Mouse (Mus musculus) retina, postnatal 7 days (tissue): ENCODE measurements around the gene Pgf.
"Not testable (repeated sequence)": the region's sequence is repeated elsewhere in the genome, so short reads cannot be mapped to it uniquely, and the experiment has no call there.

ENCODE experiments used
- DNase-seq: peaks from one replicate; pipeline ENCODE4 v3.0.0-alpha.2; 2012; ENCODE audit warnings: low read depth, low spot score

Pgf gene

DNA sequence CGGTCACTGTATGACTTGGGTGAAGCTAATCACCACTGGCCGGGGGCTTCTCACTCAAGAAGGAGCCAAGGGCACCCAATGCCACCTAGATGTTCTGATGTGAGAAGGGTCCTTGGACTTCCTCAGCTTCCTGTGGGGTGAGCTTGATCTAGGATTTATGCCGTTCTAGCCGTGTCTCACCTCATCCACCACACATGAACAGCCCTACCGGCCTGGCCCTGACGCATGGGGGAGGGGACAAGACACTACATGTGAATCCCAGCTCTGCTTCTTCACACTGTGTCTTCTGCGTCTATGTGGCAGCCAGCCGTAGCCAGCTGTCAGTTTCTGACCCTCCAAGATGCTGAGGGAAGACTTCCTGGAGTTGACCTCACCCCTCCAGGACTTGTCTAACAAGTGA lies 18.8 kb downstream of the Pgf start:
- DNase-seq, result no peak

DNA sequence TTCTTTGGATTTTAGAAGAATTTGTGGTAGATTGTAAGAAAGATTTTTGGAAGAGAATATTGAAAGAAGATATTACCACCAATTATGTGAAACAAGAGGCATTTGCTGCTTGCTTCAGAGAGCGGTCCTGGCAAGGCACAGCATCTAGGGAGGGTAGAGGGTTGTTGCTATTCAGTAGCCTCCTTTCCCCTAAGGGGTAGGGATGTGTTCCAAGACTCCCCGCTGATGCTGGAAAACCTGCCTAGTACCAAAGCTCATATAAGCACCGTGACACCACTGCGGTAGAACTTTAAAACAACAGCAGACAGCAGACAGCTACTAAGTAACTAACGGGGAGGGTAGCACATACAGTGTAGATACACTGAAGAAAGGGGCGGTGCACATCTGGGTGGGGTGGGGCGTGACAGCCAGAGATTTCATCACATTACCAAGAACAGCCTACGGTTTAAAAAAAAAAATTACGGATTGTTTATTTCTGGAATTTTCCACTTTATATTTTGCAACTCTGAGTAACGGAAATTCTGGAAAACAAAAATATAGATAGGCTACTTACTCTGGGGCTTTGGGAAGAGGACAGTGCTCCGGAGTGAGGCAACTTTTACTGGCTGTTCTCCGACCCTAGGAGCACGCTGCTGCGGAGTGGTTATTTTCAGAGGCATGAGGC lies 19.7 kb downstream of the Pgf start:
- no peak for DNase-seq

DNA sequence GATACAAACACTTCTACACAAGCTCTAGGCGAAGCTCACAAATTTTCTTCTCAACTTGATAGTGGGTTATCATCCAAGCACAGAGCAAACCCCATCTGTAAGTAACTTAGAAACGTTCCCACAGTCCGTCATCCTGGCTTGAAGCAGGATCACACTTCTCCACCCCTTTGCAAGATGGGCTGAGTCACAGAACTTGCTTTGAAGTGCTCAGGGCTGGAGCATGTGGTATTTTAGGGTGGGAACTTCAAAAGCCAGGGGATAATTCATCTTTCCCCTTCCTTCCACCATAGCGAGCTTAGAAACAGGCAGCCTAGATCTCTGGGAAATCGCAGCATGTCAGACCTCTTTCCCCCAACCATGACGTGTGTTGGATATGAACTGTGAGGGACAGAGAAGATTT lies 21.3 kb downstream of the Pgf start:
- DNase-seq, result no peak

DNA sequence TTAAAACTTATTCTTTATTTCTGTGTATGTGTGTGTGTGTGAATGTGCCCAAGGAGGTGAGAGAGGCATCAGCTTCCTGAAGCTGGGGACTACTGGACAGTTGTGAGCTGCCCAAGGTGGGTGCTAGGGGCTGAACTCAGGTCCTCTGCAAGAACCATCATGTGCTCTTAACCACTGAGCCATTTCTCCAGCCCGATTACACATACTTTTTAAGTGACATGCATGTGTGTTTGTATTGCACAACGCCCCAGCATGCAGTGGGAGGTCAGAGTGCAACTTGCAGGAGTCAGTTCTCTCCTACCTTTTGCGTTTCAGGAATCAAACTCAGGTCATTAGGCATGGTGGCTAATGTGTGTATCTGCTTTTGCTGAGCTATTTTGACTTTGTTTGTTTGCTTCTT lies 24.6 kb downstream of the Pgf start:
- no peak for DNase-seq

DNA sequence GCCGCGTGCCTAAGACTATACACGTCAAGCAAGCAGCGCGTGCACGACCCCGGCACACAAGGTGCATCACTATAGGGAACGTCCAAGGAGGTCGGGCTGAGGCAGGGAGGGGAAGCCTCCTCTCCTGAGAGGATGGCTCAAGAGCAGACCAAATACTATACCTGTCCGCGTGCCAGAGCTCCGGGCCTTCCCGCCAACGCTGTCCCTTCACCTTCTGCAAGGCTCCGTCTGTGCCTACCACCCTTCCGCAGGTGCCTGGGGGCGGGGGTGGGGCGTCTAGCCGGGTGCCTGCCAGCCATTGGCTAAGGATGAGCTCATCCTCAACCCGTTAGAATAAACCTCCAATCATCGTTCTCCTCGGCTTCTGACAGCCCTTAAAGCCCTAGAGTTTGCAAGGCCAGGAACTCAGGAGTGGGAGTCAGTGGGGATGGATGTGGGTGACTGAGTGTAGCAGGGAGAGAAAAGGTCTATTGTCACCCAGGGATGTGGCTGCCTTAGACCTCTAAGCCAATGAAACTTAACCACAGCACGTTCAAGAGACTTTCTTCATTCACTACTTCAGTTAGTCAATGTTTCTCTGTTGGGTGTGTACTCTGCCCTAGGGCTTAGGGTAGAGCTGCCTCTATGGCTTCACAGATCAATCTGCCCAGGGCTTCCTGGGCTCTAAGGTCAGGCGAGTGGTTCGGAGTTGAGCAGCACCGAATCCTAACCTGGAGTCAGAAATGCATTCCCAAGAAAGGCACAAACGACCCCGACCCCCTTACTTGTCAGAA lies 26.4 kb downstream of the Pgf start, which contains the start of gene Rps6kl1:
Gene Rps6kl1 (minus strand): TSS at position 263 of the 773 bp plus-strand sequence.
- peak; percentile 46 for DNase-seq

DNA sequence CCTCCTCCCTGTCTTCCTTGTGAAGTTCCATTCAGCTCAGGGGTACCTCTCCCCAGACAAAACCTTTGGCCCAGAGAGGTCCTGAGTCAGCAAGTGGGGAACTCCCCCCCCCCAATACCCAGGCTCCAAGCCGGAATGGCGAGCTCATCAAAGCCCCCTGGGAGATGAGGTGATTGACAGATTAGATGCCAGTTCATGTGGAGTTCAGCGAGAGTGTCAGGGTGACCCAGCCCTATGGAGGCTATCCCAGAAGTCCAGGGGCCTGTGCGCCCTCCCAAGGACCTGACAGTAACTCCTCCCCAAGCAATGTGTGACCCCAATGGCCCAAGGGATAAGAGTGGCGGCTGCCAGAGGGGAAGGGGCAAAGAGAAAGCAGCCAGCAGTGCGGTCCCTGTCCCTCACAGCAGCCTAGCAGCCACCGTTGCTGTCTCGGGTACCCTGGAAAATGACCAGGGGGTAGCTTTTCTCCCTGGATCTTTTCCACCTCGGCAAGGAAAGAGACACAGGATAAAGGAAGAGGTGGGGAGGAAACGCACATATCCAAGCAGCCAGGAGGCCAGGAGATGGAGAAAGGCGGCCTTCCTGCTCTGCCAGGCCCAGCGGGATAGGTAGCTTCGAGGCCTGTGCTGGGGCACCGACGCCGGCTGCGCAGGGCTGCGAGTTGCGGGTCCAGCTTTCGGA lies 27.1 kb downstream of the Pgf start:
- DNase-seq, result no peak

DNA sequence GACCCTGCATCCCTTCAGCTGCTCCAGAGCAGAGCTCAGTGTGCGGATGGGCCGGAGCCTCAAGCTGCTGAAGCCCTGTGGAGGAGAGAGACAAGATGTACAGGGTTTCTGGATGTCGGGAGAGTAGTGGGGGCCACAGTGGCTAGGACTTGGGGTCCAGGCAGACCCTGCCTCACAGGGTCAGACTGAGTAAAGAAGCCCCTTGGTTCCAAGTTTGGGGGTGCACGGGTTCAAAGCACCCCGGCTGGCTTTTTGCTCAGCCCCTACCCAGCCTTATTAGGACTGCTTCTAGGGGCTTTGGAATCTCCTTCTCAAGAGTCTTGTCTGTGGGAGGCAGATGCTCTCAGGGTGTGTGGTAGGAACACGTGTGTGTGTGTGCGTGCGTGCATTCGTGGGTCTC lies 30.7 kb downstream of the Pgf start:
- DNase-seq, result no peak

DNA sequence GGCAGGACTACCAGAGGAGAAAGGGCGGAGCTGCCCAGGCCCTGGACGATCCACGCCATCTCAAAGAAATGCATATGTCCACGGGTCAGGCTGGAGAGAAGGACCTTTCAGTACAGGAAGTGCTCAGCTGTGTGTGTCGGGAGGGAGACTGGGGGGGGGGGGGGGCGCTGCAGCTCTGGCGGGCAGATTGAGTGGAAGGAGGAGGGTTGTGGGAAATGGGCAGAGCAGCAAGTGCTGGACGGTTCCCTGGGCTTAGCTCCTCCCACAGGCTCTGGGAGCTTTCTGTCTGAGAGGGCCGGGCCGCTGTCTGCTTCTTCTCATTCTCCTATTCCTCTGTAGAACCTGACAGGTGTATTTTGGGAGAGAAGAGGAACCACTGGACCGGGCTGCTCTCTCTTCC lies 31.2 kb downstream of the Pgf start:
- no peak for DNase-seq

DNA sequence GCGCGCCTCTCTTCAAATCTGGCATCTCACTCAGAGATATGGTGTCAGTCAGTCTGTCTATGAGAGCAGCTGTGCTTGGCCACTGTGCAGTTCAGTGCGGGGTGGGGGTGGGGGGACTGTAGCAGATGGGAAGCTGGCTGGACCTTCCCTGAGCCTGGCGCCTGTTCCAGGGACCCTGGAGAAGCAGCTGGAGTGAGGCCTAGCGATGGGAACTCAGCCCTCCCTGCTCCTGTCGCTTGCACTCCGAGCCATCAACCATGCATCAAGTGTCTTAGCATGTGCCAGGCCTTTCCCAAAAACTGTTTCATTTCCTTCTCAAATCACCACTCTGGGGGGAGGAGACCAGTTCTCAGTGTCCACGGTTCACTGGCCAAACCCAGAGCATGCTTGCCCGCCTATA lies 32.0 kb downstream of the Pgf start:
- DNase-seq, result no peak

DNA sequence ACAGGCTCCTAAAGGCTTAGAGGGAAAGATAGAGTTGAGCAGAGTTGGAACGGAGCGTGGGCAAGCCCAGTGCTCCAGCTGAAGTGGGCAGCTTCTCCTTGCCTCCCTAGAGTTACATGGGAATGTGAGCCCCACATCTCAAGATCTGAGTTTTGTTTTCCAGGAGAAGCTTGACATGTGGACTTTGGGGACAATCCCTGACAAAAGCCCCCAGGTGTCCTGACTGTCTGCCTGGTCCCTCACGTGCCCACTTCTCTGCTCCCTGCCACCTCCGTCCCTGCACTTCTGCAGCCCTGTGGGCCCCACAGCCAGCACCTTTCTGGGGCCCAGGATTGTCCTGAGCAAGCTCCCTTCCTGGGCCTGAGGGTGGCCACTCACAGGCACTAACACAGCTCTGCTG lies 32.8 kb downstream of the Pgf start:
- no peak for DNase-seq

DNA sequence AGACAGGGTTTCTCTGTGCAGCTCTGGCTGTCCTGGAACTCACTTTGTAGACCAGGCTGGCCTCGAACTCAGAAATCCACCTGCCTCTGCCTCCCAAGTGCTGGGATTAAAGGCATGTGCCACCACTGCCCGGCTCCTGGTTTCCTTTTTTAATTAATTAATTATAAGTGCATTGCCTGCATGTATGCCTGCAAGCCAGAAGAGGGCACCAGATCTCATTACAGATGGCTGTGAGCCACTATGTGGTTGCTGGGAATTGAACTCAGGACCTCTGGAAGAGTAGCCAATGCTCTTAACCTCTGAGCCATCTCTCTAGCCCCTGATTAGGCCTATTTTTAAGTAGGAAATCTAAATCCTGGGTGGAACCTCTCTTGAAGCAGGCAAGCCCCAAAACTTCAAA lies 33.3 kb downstream of the Pgf start:
- not testable (repeated sequence) for DNase-seq

DNA sequence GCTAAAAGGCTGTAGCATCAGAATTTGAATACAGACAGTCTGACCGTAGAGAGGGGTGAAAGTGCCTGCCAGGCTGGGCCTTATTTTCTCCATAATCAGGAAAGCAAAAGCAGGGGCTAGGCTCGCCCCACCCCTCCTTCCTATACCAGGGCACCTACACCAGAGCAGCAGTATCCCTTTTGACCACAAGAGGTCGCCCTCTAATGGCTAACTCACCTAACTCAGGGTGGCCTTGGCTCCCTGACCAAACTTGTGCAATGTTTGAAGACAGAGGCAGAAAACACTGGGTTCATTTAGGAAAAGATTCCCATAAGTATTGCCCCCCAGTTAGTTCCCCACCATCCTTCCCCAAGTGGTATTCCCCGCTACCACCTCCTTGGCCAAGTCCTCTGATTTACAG lies 34.8 kb downstream of the Pgf start:
- peak; percentile 73 for DNase-seq

DNA sequence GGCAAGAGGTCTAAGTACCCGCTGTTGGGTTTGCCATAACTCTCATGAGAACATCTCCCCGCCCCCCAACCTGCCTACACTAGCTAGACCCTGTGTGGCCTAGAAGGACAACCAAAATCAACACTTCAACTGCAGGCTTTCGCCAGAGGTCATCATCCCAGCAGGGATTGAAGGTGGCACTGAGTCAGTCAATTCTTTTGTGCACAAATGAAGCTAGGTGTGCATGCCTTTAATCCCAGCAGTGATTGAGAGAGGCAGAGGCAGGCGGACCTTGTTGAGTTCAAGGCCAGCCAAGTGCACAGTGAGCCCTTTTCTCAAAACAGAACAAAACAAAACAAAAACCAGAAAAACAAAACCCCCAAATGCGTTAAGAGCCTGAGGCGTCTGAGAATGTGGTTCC lies 36.5 kb downstream of the Pgf start:
- no peak for DNase-seq

DNA sequence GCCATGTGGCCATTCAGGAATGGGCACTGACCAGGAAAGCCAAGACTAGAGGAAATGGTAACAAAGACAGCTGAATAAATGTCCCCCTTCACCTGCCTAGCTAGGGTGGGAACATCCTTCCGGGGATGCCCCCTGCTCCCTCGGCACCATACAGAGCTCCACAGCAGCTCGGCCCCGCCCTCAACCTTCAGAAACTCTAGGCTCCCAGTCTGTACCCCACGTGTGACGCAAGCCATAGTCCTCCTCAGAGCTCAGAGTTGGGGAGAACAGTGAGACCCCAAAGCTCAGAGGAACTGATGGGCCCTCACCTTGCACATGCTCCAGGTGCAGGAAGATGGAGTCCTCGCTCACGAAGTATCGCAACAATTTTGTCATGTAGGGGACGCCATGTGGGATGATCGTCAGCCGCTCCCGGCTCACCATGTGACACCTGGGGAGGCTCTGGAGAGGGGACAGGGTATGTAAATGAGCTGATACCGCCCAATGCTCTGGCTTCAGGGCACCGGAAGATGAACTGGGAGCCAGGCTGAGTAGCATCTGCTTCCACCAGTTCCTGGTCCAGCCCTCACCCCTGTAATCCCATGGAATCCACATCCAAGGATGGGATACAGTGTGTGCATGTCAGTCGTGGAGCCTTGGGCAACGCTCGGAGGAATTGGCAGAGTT lies 37.4 kb downstream of the Pgf start:
- no peak for DNase-seq

DNA sequence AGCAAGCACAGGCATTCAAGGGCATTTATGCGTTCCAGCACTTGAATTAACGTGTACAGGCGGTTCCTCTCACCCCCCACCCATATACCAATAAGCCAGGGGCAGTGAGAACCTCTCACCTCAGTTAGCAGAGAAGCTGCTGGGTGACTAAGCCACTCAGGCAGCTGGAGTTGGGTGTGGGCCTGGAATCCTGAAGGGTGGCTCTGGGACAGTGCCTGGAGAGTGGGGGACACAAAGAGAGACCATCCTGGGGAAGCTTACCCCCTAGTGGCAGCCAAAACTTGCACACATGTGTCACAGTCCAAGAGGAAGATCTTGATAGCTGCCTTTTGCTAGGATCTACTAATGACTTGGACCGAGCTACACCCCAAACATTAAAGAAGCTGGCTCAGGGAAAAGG lies 41.0 kb downstream of the Pgf start:
- no peak for DNase-seq

DNA sequence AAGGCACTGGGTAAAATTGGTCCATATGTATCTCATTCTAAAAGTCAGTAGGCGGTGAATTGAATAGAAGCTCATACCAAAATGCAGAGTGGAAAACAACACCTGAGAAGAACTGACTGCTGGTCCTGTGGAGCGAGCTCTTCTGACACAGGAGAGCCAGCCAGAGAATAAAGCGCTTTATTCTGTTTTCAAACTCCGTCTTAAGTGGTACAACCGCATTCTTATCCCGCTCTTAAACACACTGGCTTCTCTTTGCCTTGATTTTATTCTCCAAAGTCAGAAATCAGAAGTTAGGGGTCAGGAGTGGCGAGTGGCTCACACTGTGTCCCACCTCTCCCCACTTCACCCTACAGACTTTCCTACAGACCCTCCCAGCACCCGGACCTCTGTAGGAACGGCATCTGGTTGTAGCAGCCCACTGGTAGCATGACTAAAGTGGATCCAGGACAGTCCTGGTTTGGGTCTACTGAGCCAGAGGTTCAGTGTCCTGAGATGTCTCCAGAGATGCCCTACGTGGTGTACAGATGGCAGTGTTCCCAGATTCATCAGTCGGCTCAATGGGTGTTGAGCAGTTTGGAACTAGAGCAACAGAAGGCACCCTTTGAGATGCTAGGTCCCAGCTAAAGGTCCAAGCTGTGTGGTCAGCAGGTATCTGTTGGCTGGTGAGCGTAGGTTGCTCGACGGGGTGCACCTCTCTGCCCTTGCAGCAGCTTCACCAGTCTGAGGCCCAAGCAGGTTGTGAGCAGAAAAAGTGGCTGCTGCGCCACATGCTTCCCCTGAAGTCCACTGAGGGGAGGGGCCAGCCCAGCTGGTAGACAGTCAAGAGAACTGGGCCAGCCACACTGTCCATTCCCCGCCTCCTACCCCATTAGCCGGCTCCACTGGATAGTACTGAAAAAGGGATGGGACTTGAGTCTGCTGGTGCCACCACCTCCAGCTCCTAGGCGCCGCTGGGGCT lies 41.8 kb downstream of the Pgf start:
- no peak for DNase-seq

DNA sequence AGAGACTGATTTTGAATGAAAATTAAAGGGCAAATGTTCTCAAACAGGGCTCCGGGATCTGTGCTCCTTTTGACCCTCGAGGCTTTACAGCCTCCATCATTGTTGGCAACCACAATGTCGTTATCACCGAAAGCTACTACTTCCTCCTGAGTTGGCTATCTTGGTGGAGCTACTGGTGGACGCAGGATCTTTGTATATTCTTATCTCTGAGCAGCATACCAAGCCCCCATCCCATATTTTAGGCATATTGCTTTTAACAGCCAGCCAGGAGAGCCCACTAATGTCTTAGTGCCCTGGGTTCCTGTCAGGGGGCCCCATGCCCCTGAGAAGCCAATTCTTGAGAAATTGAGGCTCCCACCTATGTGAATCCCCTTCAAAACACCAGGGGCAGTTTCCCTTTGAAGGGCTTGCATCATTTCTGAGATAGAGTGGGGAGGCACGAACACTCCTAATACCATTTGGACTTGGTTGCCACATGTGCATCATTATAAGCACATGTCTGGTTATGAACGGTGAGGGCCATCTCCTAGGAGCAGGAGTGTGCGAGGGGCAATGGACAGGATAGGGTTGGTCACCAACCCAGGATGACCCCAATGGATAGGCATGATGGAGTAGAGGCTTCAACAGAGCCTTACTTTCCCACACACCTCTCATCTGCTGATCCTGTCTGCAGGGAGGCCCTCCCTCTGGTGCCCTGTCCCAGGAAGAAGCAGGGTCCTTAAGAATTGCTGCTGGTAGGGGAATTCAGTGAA lies 43.4 kb downstream of the Pgf start:
- no peak for DNase-seq

DNA sequence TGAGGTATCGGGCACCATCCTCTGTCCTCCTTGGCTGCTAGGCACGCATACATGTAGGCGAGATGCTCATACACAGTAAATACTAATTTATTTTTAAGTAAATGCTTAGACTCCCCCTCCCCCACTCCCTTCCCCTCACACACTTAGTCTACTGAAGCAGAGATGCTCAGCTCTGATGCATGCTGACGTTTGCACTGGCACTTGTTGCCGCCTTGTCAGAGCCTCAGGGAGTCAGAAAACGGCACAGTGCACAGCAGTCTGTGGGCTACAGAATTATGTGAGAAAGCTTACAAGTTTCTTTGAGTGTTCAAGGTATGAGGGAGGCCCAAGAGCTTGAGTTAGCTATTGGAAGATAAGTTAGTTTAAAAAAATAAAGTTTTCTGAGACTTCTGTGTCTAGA lies 46.2 kb downstream of the Pgf start:
- no peak for DNase-seq

DNA sequence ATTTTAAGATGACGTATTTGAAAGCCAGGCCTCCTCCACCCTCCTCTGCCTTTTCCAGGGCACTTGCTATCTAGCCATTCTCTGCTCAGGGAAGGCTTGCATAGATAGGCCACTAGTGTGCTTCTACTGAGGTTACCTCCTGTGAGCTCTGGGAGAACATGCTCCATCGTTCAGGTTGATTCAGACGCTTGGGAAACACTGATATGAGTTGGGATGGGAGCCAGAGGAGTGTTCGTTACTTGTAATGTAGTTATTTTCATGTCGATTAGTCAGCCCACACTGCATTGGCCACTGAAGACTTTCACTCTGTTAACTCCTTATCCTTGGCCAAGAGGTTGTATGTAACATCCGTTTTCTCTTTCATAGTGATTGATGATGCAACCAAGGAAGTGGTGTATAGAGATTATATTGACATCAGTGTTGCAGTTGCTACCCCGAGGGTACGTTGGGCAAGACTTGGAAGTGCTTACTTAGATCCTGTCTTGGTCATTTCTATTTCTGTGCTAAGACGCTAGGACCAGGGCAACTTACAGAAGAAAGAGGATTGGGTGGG lies 48.1 kb downstream of the Pgf start:
- DNase-seq, result no peak

DNA sequence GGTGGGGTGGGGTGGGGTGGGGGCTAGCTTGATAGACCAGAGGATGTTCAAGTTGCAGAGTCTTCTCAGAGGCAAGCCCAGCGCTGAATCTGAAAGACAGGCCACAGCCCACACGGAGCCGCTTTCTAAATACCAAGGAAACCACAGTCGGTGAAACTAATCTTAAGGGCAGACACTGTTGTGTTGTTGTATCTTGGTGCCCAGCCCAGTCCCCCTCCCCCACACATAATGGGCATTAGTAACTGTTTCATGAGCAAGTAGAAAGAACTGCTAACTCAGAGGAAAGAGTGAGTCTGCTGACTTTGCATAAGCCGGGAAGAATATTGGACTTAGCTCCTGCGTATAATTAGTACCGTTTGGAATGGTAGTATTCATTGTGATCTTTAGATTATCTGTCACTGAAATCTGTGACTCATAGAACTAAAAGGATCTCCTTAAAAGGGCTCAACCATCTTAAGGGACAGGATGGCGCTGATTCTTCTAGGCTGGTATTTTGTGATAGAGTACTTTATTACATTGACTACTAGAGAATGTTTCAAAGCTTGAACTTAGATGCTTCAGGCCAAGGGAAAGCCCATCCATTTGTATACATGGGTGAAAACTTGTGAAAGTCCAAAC lies 50.5 kb downstream of the Pgf start:
- DNase-seq, result no peak
